Mouse (Mus musculus) mouse trophoblast stem cell (cell line): ENCODE measurements at regions not wholly inside any gene's neighbourhood (a gene's known extent, or its start where the extent isn't known, plus 50 kb on each side); places are given as distances from the start of the nearest gene placed in this dataset.

Experiments used
- in situ Hi-C, 2 experiments: fragments of 300-500 bp; cut with MseI, MboI; formaldehyde crosslinking; loops; 2 replicates in 1 of 2; 3 replicates in 1 of 2; pipeline ENCODE4 v1.15.1; 2025

DNA sequence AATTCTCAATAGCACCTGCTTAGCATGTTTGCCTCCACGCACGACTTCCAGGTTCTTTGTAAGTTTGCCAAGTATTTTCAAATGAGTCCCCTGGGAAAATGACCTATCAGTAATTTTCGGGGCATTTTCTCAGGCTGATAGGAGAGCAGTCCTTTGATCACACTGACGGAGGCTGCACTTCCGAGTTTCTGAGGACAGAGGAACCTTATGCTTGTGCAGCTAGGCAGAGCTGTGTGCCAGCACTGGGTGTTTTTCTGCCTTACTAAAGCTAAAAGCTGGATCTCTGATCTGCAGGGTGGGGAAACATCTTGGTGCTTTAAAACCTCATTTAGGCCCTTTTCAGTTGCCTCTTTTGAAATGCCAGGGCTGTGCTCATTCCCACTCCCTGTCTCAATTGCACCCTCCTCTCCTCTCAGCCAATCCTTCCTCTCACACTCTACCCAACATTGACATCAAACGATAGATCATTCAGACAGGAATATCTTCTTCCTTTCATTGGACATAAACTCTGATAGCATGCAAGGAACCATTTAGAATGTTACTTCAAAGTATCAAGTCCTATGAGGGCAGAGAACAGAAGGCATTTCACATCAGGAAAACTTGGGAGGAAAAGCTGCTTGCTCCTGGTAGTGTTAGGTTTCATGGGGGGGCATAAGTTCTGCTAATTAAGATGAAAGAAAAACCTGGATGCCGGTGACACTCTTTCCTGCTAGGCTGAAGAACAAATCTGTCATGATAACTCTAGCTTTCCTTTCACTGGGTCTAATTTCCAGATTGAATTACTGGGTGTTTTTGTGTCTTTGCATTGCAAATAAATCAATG is 95.3 kb downstream of the Lurap1l start:
- in situ Hi-C loops: no loop called here

DNA sequence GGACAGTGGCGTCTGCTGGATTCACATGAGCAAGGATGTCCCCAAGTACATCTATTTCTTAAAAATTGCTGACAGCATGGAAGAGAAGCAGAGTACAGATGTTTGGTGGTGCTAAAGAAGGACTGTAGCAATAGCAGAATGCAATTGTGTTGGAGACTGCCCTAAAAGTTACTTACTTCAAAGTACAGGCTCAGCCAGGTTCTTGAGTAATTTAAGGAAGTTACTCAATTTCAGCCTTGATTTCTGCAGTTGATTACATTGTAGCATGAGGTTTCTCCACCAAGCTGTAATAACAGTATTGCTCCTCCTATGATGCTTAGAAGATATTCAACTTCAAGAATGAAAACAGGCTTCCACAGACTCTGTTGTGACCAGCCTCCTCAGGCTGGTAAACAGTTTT is 96.1 kb downstream of the Lurap1l start:
- in situ Hi-C loops: no loop called here

- in situ Hi-C loops: no loop called here
Observed at GRCm38 (mm10) chr4:81021850-81022249, 111.4 kb downstream of the Lurap1l start.

GRCm38 (mm10) chr4:81023436-81023983 is 113.1 kb downstream of the Lurap1l start:
- in situ Hi-C loops: no loop called here

- in situ Hi-C loops: no loop called here
Observed at GRCm38 (mm10) chr4:81027558-81027957, 117.1 kb downstream of the Lurap1l start.

DNA sequence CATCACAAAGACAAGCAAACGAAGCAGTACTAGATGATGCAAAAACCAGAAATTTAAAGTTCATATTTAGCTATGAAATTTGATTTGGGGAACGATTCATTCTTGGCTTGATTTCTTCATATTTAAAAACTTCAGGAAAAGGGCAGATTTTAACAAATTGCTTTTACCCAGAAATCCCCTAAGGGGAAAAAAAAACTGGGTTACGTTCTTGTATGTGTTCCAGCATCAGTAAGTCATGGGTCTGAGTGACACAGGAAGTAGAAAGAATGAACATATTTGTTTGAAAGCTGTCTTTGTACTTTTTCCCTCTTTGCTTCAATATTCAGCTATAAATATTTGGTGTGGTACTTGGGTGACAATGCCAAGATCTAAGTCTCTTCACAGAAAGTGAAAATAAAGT is 120.2 kb downstream of the Lurap1l start:
- in situ Hi-C loops: no loop called here

DNA sequence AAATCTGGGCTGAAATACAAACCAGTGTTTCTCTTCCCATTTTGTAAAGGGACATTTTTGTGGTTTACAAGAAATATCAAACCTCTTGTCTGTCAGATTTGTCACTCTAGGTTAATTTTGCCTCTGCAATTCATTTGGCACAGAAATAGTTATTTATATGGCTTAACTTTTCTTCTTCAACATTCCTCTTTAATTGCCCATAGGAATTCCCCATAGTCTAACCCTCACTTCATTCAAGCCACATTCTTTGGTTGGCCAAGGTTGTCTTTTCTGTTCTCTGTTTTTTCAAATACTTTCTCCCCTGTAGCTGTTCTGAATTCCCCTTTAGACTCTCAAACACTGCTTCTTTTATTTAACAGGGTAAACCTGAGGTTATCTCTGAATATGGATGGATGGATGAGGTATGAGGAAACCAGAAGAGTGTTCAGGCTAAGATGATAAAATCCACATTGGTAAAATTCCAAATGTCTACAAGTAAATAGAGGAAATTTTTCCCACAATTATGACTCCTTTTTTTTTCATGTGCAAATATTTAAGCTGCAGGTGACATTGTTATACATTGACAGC is 127.0 kb downstream of the Lurap1l start:
- in situ Hi-C loops: no loop called here

GRCm38 (mm10) chr4:81058227-81058626 is 147.8 kb downstream of the Lurap1l start:
- in situ Hi-C loops: no loop called here

- in situ Hi-C loops: no loop called here
Observed at GRCm38 (mm10) chr4:81058809-81059208, 148.4 kb downstream of the Lurap1l start.

DNA sequence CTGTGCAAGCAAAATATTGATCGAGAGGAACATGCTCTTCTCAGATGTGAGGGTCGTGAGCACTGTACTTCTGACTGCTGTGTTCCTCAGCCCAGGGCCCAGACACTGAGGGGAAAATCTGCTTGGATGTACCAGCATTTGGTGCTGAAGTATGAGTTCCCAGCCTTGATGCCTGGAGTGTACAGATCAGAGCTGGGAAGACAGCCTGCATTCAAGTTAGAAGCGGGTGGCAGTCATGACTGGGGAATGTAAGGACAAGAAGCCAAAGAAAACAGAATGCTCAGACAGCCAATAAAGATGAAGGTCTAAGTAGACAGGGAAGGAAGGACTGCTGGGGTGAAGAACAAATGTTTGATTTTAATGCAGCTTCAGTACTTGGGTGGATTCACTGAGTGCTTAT is 148.9 kb downstream of the Lurap1l start:
- in situ Hi-C loops: no loop called here

GRCm38 (mm10) chr4:81082290-81082947 is 172.0 kb downstream of the Lurap1l start:
- in situ Hi-C loops: no loop called here

DNA sequence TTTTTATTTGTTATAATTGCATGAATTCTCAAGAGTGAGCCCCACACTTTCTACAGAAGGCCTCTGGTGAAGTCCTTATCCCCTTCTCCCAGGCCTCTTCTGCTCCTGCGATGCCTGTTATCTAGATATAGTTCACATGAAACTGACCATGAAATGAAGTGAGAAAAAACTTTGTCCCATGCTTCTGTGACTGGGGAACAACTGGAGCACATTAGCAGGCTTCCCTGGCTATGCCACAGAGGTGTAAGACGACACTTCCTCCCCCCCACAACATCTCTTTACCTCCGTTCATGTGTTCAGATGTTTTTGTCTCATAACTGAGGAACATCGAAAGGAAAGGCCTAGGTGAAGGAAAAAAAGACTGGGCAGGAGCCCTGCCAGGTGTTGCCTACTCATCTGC is 174.7 kb downstream of the Lurap1l start:
- in situ Hi-C loops: no loop called here

- in situ Hi-C loops: no loop called here
Observed at GRCm38 (mm10) chr4:81096581-81096980, 186.1 kb downstream of the Lurap1l start.

- in situ Hi-C loops: no loop called here
Observed at GRCm38 (mm10) chr4:81097597-81097996, 187.2 kb downstream of the Lurap1l start.

DNA sequence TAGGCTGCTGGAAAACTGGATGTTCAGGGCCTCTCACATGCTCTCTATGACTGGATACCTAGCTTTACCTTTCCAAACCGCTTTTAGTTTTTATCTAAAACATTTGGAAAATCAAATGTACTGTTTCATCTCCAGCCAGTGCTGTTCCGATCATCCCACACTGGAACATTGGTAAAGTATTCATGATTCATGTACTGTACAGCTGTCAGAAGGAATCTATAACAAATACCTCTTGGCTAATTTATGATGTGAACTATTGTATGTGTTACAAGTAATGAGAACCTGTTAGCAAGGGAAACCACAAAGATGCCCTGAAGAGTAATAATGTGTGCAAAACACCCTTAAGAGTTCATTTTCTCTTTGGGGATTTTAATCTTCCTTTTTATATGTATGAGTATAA is 190.6 kb downstream of the Lurap1l start:
- in situ Hi-C loops: no loop called here

- in situ Hi-C loops: no loop called here
Observed at GRCm38 (mm10) chr4:81111307-81111706, 200.9 kb downstream of the Lurap1l start.

- in situ Hi-C loops: no loop called here
Observed at GRCm38 (mm10) chr4:81116411-81116810, 206.0 kb downstream of the Lurap1l start.

DNA sequence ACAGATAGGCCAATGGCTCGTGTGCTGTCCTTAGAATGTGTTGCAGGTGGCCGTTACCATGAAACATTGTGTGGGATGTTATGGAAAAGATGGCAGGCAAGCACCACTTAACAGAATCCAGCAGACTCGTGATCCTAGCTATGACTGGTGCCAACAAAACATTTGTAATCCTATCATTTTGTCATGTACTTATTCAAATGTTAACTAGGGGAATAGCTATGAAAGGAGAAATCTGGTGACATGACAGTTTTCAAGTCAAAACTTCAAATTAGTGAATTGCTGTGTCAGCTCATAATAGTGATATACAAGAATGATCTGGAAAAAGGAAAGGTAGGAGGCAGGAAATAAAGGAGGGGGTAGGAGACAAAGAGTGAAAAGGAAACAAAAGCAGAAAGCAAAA is 213.7 kb downstream of the Lurap1l start:
- in situ Hi-C loops: no loop called here

- in situ Hi-C loops: no loop called here
Observed at GRCm38 (mm10) chr4:81129874-81130273, 219.4 kb downstream of the Lurap1l start.

GRCm38 (mm10) chr4:81173111-81173510 is 262.7 kb downstream of the Lurap1l start:
- in situ Hi-C loops: no loop called here

- in situ Hi-C loops: loop anchor here in 1 of 2 experiments (5.0 kb wide), 1 partner anchor 75 kb away; no protein-coding TSS in a partner anchor
Observed at GRCm38 (mm10) chr4:81177443-81178041, 265.1 kb downstream of the Mpdz start.
